Mouse (Mus musculus) heart, postnatal 0 days (tissue): ENCODE results near the gene Nlgn1.

Experiments used
- CTCF ChIP-seq: IDR thresholded peaks from 2 replicates; pipeline ENCODE4 v1.5.1; 2016; ENCODE audit warnings: antibody characterized with exemption, control low read depth, low read depth
- EP300 ChIP-seq: IDR thresholded peaks from 2 replicates; pipeline ENCODE4 v1.6.1; 2016; ENCODE audit warnings: antibody characterized with exemption, low read depth

DNA sequence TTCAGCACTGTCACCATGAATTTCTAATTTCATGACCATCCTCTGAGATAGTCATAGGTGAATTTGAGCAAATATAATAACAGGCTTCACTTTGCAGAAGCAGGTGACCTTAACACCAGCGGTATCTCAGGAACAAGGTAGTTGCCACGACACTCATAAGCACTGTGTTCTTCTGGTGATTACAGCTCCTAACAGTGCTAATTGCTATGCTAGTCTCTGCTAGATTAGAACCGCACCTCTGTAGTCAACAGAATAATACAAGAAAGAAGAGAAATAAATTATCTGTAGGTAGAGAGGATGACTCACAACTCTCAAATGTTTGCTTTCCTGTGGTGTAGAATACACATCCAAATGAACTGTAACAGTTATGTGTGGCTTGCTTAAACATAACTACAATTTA, 129.6 kb downstream of the Nlgn1 start:
- no peak for TF ChIP-seq EP300
- TF ChIP-seq CTCF: no peak
